Mouse (Mus musculus): ENCODE measurements at regions not wholly inside any gene's neighbourhood (a gene's known extent, or its start where the extent isn't known, plus 50 kb on each side); places are given as distances from the start of the nearest gene placed in this dataset.
A peak's percentile ranks its signal among the peaks of the same experiment; 100 is the strongest.

- H3K9me3 ChIP-seq (ENCODE audit: control insufficient read depth, low read length), result no peaks in the 10 kb centered on the region
- H3K4me3 ChIP-seq (ENCODE audit: low read depth, low read length), result no peak overlapping the region
- H3K27ac ChIP-seq (ENCODE audit: low read depth, low read length), result no peak overlapping the region
- no peak for ATAC-seq (ENCODE audit: low FRiP score)
- DNase-seq (ENCODE audit: low spot score, missing footprints), result peak; percentile 35
- H3K4me1 ChIP-seq (ENCODE audit: control insufficient read depth, insufficient read depth, low read length), result 0 out of 2 replicates have a peak, but pooled peaks cover 2% of the 10 kb centered on the region
- 93% methylated on average over 7 of the region's 7 CpGs for WGBS
- H3K4me2 ChIP-seq, result no peak overlapping the region
- no peaks in the 10 kb centered on the region for H3K27me3 ChIP-seq (ENCODE audit: control insufficient read depth, insufficient read depth, low read length)
- H3K9ac ChIP-seq (ENCODE audit: low read length), result no peak overlapping the region
- H3K36me3 ChIP-seq (ENCODE audit: control insufficient read depth, insufficient read depth, low read length), result no peaks in the 10 kb centered on the region
Measured at GRCm38 (mm10) chr11:19651929-19652328, 272.2 kb upstream of the Spred2 start.

- 0 out of 2 replicates have a peak, but pooled peaks cover 2% of the 10 kb centered on the region for H3K4me1 ChIP-seq (ENCODE audit: control insufficient read depth, insufficient read depth, low read length)
- H3K27me3 ChIP-seq (ENCODE audit: control insufficient read depth, insufficient read depth, low read length), result no peaks in the 10 kb centered on the region
- H3K27ac ChIP-seq (ENCODE audit: low read depth, low read length), result no peak overlapping the region
- no peak for ATAC-seq (ENCODE audit: low FRiP score)
- no peak overlapping the region for H3K9ac ChIP-seq (ENCODE audit: low read length)
- H3K36me3 ChIP-seq (ENCODE audit: control insufficient read depth, insufficient read depth, low read length), result no peaks in the 10 kb centered on the region
- H3K4me2 ChIP-seq, result no peak overlapping the region
- 78% methylated on average over 4 of the region's 4 CpGs for WGBS
- H3K9me3 ChIP-seq (ENCODE audit: control insufficient read depth, low read length), result no peaks in the 10 kb centered on the region
- DNase-seq (ENCODE audit: low spot score, missing footprints), result peak; percentile 67
- no peak overlapping the region for H3K4me3 ChIP-seq (ENCODE audit: low read depth, low read length)
Measured at GRCm38 (mm10) chr11:19659511-19659910, 264.7 kb upstream of the Spred2 start.

- WGBS, result 86% methylated on average over 4 of the region's 4 CpGs
- Histone ChIP-seq H3K4me2 (no peak overlapping the region), H3K27ac (ENCODE audit: low read depth, low read length) (no peak overlapping the region), H3K36me3 (ENCODE audit: control insufficient read depth, insufficient read depth, low read length) (no peaks in the 10 kb centered on the region), H3K4me3 (ENCODE audit: low read depth, low read length) (no peak overlapping the region), H3K9me3 (ENCODE audit: control insufficient read depth, low read length) (no peaks in the 10 kb centered on the region), H3K4me1 (ENCODE audit: control insufficient read depth, insufficient read depth, low read length) (no peaks in the 10 kb centered on the region), H3K9ac (ENCODE audit: low read length) (no peak overlapping the region), H3K27me3 (ENCODE audit: control insufficient read depth, insufficient read depth, low read length) (no peaks in the 10 kb centered on the region)
- ATAC-seq (ENCODE audit: low FRiP score) (no peak), DNase-seq (ENCODE audit: low spot score, missing footprints) (peak; percentile 47)
Measured at GRCm38 (mm10) chr11:19666732-19667131, 257.4 kb upstream of the Spred2 start.

- H3K4me1 ChIP-seq (ENCODE audit: control insufficient read depth, insufficient read depth, low read length), result no peaks in the 10 kb centered on the region; the same call in 1 of the 2 replicates
- no peak overlapping the region for H3K4me2 ChIP-seq
- no peaks in the 10 kb centered on the region for H3K9me3 ChIP-seq (ENCODE audit: control insufficient read depth, low read length)
- no peak overlapping the region for H3K27ac ChIP-seq (ENCODE audit: low read depth, low read length)
- ATAC-seq (ENCODE audit: low FRiP score), result no peak
- H3K36me3 ChIP-seq (ENCODE audit: control insufficient read depth, insufficient read depth, low read length), result no peaks in the 10 kb centered on the region
- H3K9ac ChIP-seq (ENCODE audit: low read length), result no peak overlapping the region
- WGBS, result 74% methylated on average over 13 of the region's 13 CpGs
- no peak overlapping the region for H3K4me3 ChIP-seq (ENCODE audit: low read depth, low read length)
- peak; percentile 49 for DNase-seq (ENCODE audit: low spot score, missing footprints)
- no peaks in the 10 kb centered on the region for H3K27me3 ChIP-seq (ENCODE audit: control insufficient read depth, insufficient read depth, low read length)
Measured at GRCm38 (mm10) chr11:19670853-19671530, 253.2 kb upstream of the Spred2 start.

GRCm38 (mm10) chr11:19673012-19673411 lies 251.2 kb upstream of the Spred2 start:
- peak; percentile 67 for DNase-seq (ENCODE audit: low spot score, missing footprints)
- Histone ChIP-seq H3K27ac (ENCODE audit: low read depth, low read length) (no peak overlapping the region), H3K4me1 (ENCODE audit: control insufficient read depth, insufficient read depth, low read length) (no peaks in the 10 kb centered on the region; the same call in 1 of the 2 replicates), H3K27me3 (ENCODE audit: control insufficient read depth, insufficient read depth, low read length) (no peaks in the 10 kb centered on the region), H3K9me3 (ENCODE audit: control insufficient read depth, low read length) (no peaks in the 10 kb centered on the region), H3K36me3 (ENCODE audit: control insufficient read depth, insufficient read depth, low read length) (no peaks in the 10 kb centered on the region), H3K9ac (ENCODE audit: low read length) (no peak overlapping the region), H3K4me2 (no peak overlapping the region), H3K4me3 (ENCODE audit: low read depth, low read length) (no peak overlapping the region)
- peak; percentile 24; the same call in 1 of the 2 replicates for ATAC-seq (ENCODE audit: low FRiP score)
- WGBS, result 33% methylated on average over 1 of the region's 1 CpGs

GRCm38 (mm10) chr11:19676514-19676913 lies 247.7 kb upstream of the Spred2 start:
- no peak for DNase-seq (ENCODE audit: low spot score, missing footprints)
- no peak overlapping the region for H3K27ac ChIP-seq (ENCODE audit: low read depth, low read length)
- no peak overlapping the region for H3K9ac ChIP-seq (ENCODE audit: low read length)
- H3K4me1 ChIP-seq (ENCODE audit: control insufficient read depth, insufficient read depth, low read length), result no peaks in the 10 kb centered on the region; the same call in 1 of the 2 replicates
- no peak overlapping the region for H3K4me2 ChIP-seq
- no peaks in the 10 kb centered on the region for H3K9me3 ChIP-seq (ENCODE audit: control insufficient read depth, low read length)
- no peak for ATAC-seq (ENCODE audit: low FRiP score)
- H3K4me3 ChIP-seq (ENCODE audit: low read depth, low read length), result no peak overlapping the region
- no peaks in the 10 kb centered on the region for H3K27me3 ChIP-seq (ENCODE audit: control insufficient read depth, insufficient read depth, low read length)
- WGBS, result 90% methylated on average over 1 of the region's 1 CpGs
- no peaks in the 10 kb centered on the region for H3K36me3 ChIP-seq (ENCODE audit: control insufficient read depth, insufficient read depth, low read length)

- no peak for DNase-seq (ENCODE audit: low spot score, missing footprints)
- no peak for ATAC-seq (ENCODE audit: low FRiP score)
- H3K36me3 ChIP-seq (ENCODE audit: control insufficient read depth, insufficient read depth, low read length), result no peaks in the 10 kb centered on the region
- no peak overlapping the region for H3K27ac ChIP-seq (ENCODE audit: low read depth, low read length)
- no peak overlapping the region for H3K4me3 ChIP-seq (ENCODE audit: low read depth, low read length)
- H3K9me3 ChIP-seq (ENCODE audit: control insufficient read depth, low read length), result no peaks in the 10 kb centered on the region
- no peak overlapping the region for H3K4me2 ChIP-seq
- H3K4me1 ChIP-seq (ENCODE audit: control insufficient read depth, insufficient read depth, low read length), result no peaks in the 10 kb centered on the region
- WGBS, result 72% methylated on average over 2 of the region's 2 CpGs
- no peak overlapping the region for H3K9ac ChIP-seq (ENCODE audit: low read length)
- no peaks in the 10 kb centered on the region for H3K27me3 ChIP-seq (ENCODE audit: control insufficient read depth, insufficient read depth, low read length)
Measured at GRCm38 (mm10) chr11:19679041-19679440, 245.1 kb upstream of the Spred2 start.

- ATAC-seq (ENCODE audit: low FRiP score) (no peak), DNase-seq (ENCODE audit: low spot score, missing footprints) (no peak)
- no peak overlapping the region for H3K27ac ChIP-seq (ENCODE audit: low read depth, low read length)
- no peak overlapping the region for H3K4me2 ChIP-seq
- no peak overlapping the region for H3K4me3 ChIP-seq (ENCODE audit: low read depth, low read length)
- 87% methylated on average over 5 of the region's 5 CpGs for WGBS
- H3K4me1 ChIP-seq (ENCODE audit: control insufficient read depth, insufficient read depth, low read length), result no peaks in the 10 kb centered on the region
- no peak overlapping the region for H3K9ac ChIP-seq (ENCODE audit: low read length)
- no peaks in the 10 kb centered on the region for H3K9me3 ChIP-seq (ENCODE audit: control insufficient read depth, low read length)
- no peaks in the 10 kb centered on the region for H3K27me3 ChIP-seq (ENCODE audit: control insufficient read depth, insufficient read depth, low read length)
- no peaks in the 10 kb centered on the region for H3K36me3 ChIP-seq (ENCODE audit: control insufficient read depth, insufficient read depth, low read length)
Measured at GRCm38 (mm10) chr11:19679669-19680068, 244.5 kb upstream of the Spred2 start.

GRCm38 (mm10) chr11:19701198-19701597 lies 223.0 kb upstream of the Spred2 start:
- DNase-seq (ENCODE audit: low spot score, missing footprints), result no peak
- ATAC-seq (ENCODE audit: low FRiP score), result no peak
- Histone ChIP-seq H3K36me3 (ENCODE audit: control insufficient read depth, insufficient read depth, low read length) (no peaks in the 10 kb centered on the region), H3K4me3 (ENCODE audit: low read depth, low read length) (no peak overlapping the region), H3K4me1 (ENCODE audit: control insufficient read depth, insufficient read depth, low read length) (no peaks in the 10 kb centered on the region), H3K4me2 (no peak overlapping the region), H3K27me3 (ENCODE audit: control insufficient read depth, insufficient read depth, low read length) (no peaks in the 10 kb centered on the region), H3K9me3 (ENCODE audit: control insufficient read depth, low read length) (no peaks in the 10 kb centered on the region), H3K9ac (ENCODE audit: low read length) (no peak overlapping the region), H3K27ac (ENCODE audit: low read depth, low read length) (no peak overlapping the region)
- 72% methylated on average over 3 of the region's 3 CpGs for WGBS

Data from midbrain, embryonic 11.5 days (tissue).